Mouse (Mus musculus) G1E-ER4 (cell line): ENCODE measurements around the gene Sdsl. TPM values are rescaled to one million over a fixed set of nuclear protein-coding genes. Genes with fewer than 3 reads are reported as not detected.

Source experiments
- GATA1 ChIP-seq: IDR thresholded peaks from one replicate; pipeline ENCODE4 v1.8.0; 2012; ENCODE audit warnings: low read length, inconsistent platforms
- polyA plus RNA-seq: library from polyadenylated mRNA; stranded (reverse); fragments of >175 nt; gene quantifications from 2 replicates; pipeline ENCODE4 v1.2.3, GENCODE M21; 2012

Gene Sdsl
- polyA plus RNA-seq, 1 experiment: 0.29 TPM

GRCm38 (mm10) chr5:120438991-120439710 lies 33.5 kb downstream of the Sdsl start:
- no peak for TF ChIP-seq GATA1

- no peak for TF ChIP-seq GATA1
Observed at GRCm38 (mm10) chr5:120438469-120438868, 34.1 kb downstream of the Sdsl start.

- TF ChIP-seq GATA1: no peak
Observed at GRCm38 (mm10) chr5:120437986-120438385, 34.6 kb downstream of the Sdsl start.

- no peak for TF ChIP-seq GATA1
Observed at GRCm38 (mm10) chr5:120437539-120437938, 35.1 kb downstream of the Sdsl start.

GRCm38 (mm10) chr5:120436885-120437495 lies 35.6 kb downstream of the Sdsl start:
- TF ChIP-seq GATA1: no peak

GRCm38 (mm10) chr5:120435731-120436501 lies 36.7 kb downstream of the Sdsl start:
- no peak for TF ChIP-seq GATA1

GRCm38 (mm10) chr5:120435006-120435681 lies 37.5 kb downstream of the Sdsl start:
- no peak for TF ChIP-seq GATA1

GRCm38 (mm10) chr5:120434231-120434735 lies 38.3 kb downstream of the Sdsl start:
- TF ChIP-seq GATA1: no peak

- TF ChIP-seq GATA1: no peak
Observed at GRCm38 (mm10) chr5:120433135-120433760, 39.4 kb downstream of the Sdsl start.

- no peak for TF ChIP-seq GATA1
Observed at GRCm38 (mm10) chr5:120432486-120433015, 40.1 kb downstream of the Sdsl start.

- TF ChIP-seq GATA1: no peak
Observed at GRCm38 (mm10) chr5:120431649-120432485, 40.7 kb downstream of the Sdsl start, which contains the start of gene Lhx5. Gene Lhx5 (plus strand): TSS chr5:120431699.

- TF ChIP-seq GATA1: no peak
Observed at GRCm38 (mm10) chr5:120431001-120431583, 41.5 kb downstream of the Sdsl start.

GRCm38 (mm10) chr5:120429692-120430091 lies 42.9 kb downstream of the Sdsl start:
- no peak for TF ChIP-seq GATA1
